Mouse (Mus musculus) embryonic facial prominence, embryonic 15.5 days (tissue): ENCODE measurements around the gene Tcirg1. TPM values are rescaled to one million over a fixed set of nuclear protein-coding genes. Genes with fewer than 3 reads are reported as not detected.

Experiments
- ATAC-seq: fragments of 200-750 bp; cut with Nextera tagmentation; 2 replicates; pipeline ENCODE4 v1.8.0; 2017; ENCODE audit warnings: low read depth, moderate TSS enrichment; ENCODE audit not compliant: insufficient number of reproducible peaks, low FRiP score, low TSS enrichment
- H3K27ac ChIP-seq: fragments of 300-500 bp; sonication (generic); replicated peaks from 2 replicates; pipeline ENCODE4 v1.5.1; 2015; ENCODE audit warnings: mild to moderate bottlenecking, inconsistent platforms
- H3K27me3 ChIP-seq: fragments of 300-500 bp; sonication (generic); 2 replicates; pipeline ENCODE4 v1.6.1; 2015; ENCODE audit warnings: inconsistent platforms
- H3K36me3 ChIP-seq: fragments of 300-500 bp; sonication (generic); 2 replicates; pipeline ENCODE4 v1.6.1; 2015; ENCODE audit warnings: mild to moderate bottlenecking, inconsistent platforms
- H3K4me1 ChIP-seq: fragments of 300-500 bp; sonication (generic); 2 replicates; pipeline ENCODE4 v1.6.1; 2015; ENCODE audit warnings: inconsistent platforms
- H3K4me2 ChIP-seq: fragments of 300-500 bp; sonication (generic); replicated peaks from 2 replicates; pipeline ENCODE4 v1.6.1; 2015; ENCODE audit warnings: mild to moderate bottlenecking, inconsistent platforms
- H3K4me3 ChIP-seq: fragments of 300-500 bp; sonication (generic); replicated peaks from 2 replicates; pipeline ENCODE4 v1.5.1; 2015; ENCODE audit warnings: mild to moderate bottlenecking, inconsistent platforms
- H3K9ac ChIP-seq: fragments of 300-500 bp; sonication (generic); 2 replicates; pipeline ENCODE4 v1.6.1; 2015; ENCODE audit warnings: inconsistent platforms
- H3K9me3 ChIP-seq: fragments of 300-500 bp; sonication (generic); replicated peaks from 2 replicates; pipeline ENCODE4 v1.6.1; 2016; ENCODE audit warnings: inconsistent platforms
- WGBS: fragments of 180-500 bp; shearing (Covaris S2); methylation state at CpG from one replicate; pipeline ENCODE4 v1.1.7; 2015; 5-methylcytosine and 5-hydroxymethylcytosine counted together
- polyA plus RNA-seq: library from polyadenylated mRNA; unstranded; fragments of >200 nt; fragmentation: Nextera tagmentation; extraction: Ambion mirVana; gene quantifications from 2 replicates; pipeline ENCODE4 v1.2.1, GENCODE M21; 2015

Gene Tcirg1
- polyA plus RNA-seq, 1 experiment from 2014 or later: 64.3 TPM

DNA sequence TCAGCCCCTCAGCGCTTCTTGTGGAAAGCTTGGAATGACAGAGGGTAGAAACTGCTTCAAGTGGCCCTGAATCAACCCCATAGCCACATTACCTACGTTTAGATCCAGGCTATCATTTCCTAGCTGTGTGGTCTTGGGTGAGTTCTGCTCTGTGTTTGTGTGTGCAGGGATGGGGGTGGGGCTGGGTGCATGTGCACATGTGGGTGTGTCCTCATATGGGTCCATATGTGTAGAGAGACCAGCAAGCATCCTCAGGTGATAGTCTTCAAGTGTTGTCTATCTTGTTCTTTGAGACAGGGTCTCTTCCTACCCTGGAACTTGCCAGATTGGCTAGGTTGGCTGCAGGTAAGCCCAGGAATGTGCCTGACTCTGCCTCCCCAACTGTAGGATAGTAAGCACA, 57.7 kb downstream of the Tcirg1 start:
- H3K4me2 ChIP-seq: no peak overlapping the region
- no peak overlapping the region for H3K4me3 ChIP-seq
- ATAC-seq: no peak
- H3K36me3 ChIP-seq: no peaks in the 10 kb centered on the region
- no peak overlapping the region for H3K9ac ChIP-seq
- no peaks in the 10 kb centered on the region for H3K27me3 ChIP-seq
- peaks cover 17% of the 10 kb centered on the region for H3K4me1 ChIP-seq
- H3K9me3 ChIP-seq: no peaks in the 10 kb centered on the region
- 80% methylated on average over 2 of the region's 2 CpGs for WGBS
- H3K27ac ChIP-seq: no peak overlapping the region

DNA sequence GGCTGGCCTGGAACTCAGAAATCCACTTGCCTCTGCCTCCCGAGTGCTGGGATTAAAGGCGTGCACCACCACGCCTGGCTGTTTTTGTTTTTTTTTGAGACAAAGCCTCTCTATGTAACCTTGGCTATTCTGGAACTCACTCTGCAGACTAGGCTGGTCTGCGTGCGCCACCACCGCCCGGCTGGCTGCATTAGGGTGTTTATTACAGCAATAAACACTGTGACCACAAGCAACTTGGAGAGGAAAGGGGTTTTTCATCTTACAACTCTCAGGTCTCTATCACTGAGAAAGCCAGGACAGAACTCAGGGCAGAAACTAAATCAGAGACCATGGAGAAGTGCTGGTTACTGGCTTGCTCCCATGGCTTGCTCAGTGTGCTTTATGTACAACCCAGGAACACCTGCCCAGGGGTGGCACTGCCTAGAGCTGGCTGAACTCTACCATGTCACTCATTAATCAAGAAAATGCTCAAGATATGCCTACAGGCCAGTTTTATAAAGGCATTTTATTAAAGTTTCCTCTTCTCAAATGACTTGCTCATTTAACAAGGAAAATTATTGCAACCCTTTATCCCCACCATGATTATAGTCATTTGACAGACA, 58.6 kb downstream of the Tcirg1 start:
- no peaks in the 10 kb centered on the region for H3K36me3 ChIP-seq
- no peak overlapping the region for H3K4me2 ChIP-seq
- H3K4me3 ChIP-seq: no peak overlapping the region
- H3K4me1 ChIP-seq: peaks cover 14% of the 10 kb centered on the region
- no peak overlapping the region for H3K9ac ChIP-seq
- H3K27ac ChIP-seq: no peak overlapping the region
- ATAC-seq: no peak
- H3K9me3 ChIP-seq: no peaks in the 10 kb centered on the region
- WGBS: 74% methylated on average over 7 of the region's 7 CpGs
- no peaks in the 10 kb centered on the region for H3K27me3 ChIP-seq

DNA sequence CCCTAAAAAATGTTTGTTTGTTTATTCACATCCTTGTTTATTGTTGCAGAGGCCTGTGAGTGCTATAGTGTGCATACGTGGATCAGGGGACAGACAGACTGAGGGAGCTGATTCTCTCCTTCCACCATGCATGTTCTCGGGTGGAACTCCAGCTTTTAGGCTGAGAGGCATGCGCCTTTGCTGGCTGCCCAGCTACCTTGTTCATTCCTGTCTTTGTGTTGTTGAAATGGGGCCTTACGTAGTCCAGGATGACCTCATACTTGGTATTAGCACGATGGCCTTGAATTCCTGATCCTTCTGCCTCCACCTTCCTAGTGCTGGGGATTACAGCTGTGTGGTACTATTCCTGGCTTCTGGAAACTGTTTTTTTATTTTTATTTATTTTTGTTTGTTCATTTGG, 59.2 kb downstream of the Tcirg1 start:
- Histone ChIP-seq H3K9me3 (no peaks in the 10 kb centered on the region), H3K4me3 (no peak overlapping the region), H3K27me3 (no peaks in the 10 kb centered on the region), H3K9ac (no peak overlapping the region), H3K27ac (no peak overlapping the region), H3K4me2 (no peak overlapping the region), H3K4me1 (peaks cover 10% of the 10 kb centered on the region), H3K36me3 (no peaks in the 10 kb centered on the region)
- 88% methylated on average over 5 of the region's 5 CpGs for WGBS
- ATAC-seq: no peak

DNA sequence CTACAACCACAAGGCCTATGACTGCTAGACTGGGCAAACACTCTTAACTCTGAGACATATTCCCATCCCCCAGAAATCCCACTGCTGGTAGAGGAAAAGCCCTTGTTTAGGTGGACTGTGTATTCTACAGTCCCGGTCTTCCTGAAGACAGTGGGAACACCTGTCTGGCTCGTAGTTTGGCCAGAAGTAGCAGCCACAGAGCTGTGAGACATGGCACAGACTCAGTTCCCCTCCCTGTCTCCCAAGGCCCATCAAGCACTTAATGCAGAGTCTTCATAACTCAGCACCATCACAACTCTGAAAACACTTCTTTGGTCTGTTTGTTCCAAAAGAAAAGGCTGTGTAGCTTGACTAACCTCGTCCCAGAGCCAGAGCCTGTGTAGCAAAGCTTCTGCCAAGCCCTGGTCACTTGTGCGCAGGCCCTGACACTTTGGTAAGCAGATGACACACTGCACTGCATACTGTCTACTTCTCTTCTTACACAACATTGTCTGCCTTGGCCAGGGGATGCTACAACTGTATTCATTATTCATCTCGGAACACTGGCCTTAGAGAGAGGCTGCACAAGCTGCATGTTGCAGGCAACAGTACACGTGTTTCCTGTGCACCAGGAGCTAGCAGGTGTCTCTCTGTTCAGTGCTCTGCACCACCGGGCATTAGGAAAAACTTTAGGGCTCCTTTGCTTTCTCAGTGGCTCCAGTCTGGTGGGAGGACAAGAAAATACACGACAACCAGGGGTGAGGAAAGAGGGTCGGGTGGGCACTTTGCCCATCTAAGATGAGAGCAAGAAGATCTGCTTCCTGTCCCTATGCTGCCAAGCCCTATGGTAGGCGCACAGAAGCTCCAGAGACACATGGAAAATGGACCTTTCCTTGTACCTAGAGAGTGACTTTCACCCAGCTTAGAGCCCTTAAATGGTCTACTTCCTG, 60.0 kb downstream of the Tcirg1 start:
- Histone ChIP-seq H3K4me2 (no peak overlapping the region), H3K36me3 (no peaks in the 10 kb centered on the region), H3K4me1 (peaks cover 10% of the 10 kb centered on the region), H3K9me3 (no peaks in the 10 kb centered on the region), H3K4me3 (no peak overlapping the region), H3K27me3 (no peaks in the 10 kb centered on the region), H3K27ac (no peak overlapping the region), H3K9ac (no peak overlapping the region)
- no peak for ATAC-seq
- WGBS: 80% methylated on average over 10 of the region's 10 CpGs

Other genes starting within 250 kb of the Tcirg1 start
- 7.7 and 8.6 TPM in 2 replicates for gene Lrp5, start 220.6 kb downstream of the Tcirg1 start, polyA plus RNA-seq
- gene 1810055G02Rik, start 198.8 kb downstream of the Tcirg1 start, polyA plus RNA-seq: 54.4 and 55.9 TPM in 2 replicates
- 24.7 and 29.3 TPM in 2 replicates for gene Kmt5b, start 139.7 kb downstream of the Tcirg1 start, polyA plus RNA-seq
- gene Chka, start 55.4 kb downstream of the Tcirg1 start, polyA plus RNA-seq: 38.2 and 44.3 TPM in 2 replicates
- 255 and 269 TPM in 2 replicates for gene Ndufs8, start 5.6 kb upstream of the Tcirg1 start, polyA plus RNA-seq
- 4.8 and 4.9 TPM in 2 replicates for gene Aldh3b1, start 22.7 kb upstream of the Tcirg1 start, polyA plus RNA-seq
- gene Unc93b1, start 28.1 kb upstream of the Tcirg1 start, polyA plus RNA-seq: 27.7 and 30.0 TPM in 2 replicates
- 2.8 and 3.2 TPM in 2 replicates for gene Aldh3b3, start 51.5 kb upstream of the Tcirg1 start, polyA plus RNA-seq
- gene Aldh3b2, start 65.2 kb upstream of the Tcirg1 start, polyA plus RNA-seq: 22.8 and 25.3 TPM in 2 replicates
- gene Acy3, start 79.4 kb upstream of the Tcirg1 start, polyA plus RNA-seq: 5.5 and 6.0 TPM in 2 replicates
- gene Tbx10, start 85.6 kb upstream of the Tcirg1 start, polyA plus RNA-seq: not detected in 2 replicates
- gene Nudt8, start 93.4 kb upstream of the Tcirg1 start, polyA plus RNA-seq: 31.0 and 35.8 TPM in 2 replicates
- gene Gm49405, start 93.5 kb upstream of the Tcirg1 start, polyA plus RNA-seq: 3.9 and 4.7 TPM in 2 replicates
- gene Doc2g, start 96.2 kb upstream of the Tcirg1 start, polyA plus RNA-seq: 5.4 and 5.6 TPM in 2 replicates
- gene Ndufv1, start 105.7 kb upstream of the Tcirg1 start, polyA plus RNA-seq: 190 and 202 TPM in 2 replicates
- 511 and 558 TPM in 2 replicates for gene Gstp1, start 130.9 kb upstream of the Tcirg1 start, polyA plus RNA-seq
- gene Gstp2, start 138.9 kb upstream of the Tcirg1 start, polyA plus RNA-seq: 3.4 and 3.7 TPM in 2 replicates
- gene Gstp3, start 152.4 kb upstream of the Tcirg1 start, polyA plus RNA-seq: 0.41 and 0.77 TPM in 2 replicates
- not detected in 2 replicates for gene Cabp2, start 174.4 kb upstream of the Tcirg1 start, polyA plus RNA-seq
- 84.6 and 92.8 TPM in 2 replicates for gene Cdk2ap2, start 190.0 kb upstream of the Tcirg1 start, polyA plus RNA-seq
- gene Pitpnm1, start 192.9 kb upstream of the Tcirg1 start, polyA plus RNA-seq: 9.7 and 10.8 TPM in 2 replicates
- gene Aip, start 218.7 kb upstream of the Tcirg1 start, polyA plus RNA-seq: 98.5 and 100 TPM in 2 replicates
- not detected in 2 replicates for gene Gpr152, start 232.7 kb upstream of the Tcirg1 start, polyA plus RNA-seq
- gene Cabp4, start 236.9 kb upstream of the Tcirg1 start, polyA plus RNA-seq: 0.31 and 0.37 TPM in 2 replicates
- gene Coro1b, start 241.5 kb upstream of the Tcirg1 start, polyA plus RNA-seq: 159 and 178 TPM in 2 replicates
- gene Ptprcap, start 246.5 kb upstream of the Tcirg1 start, polyA plus RNA-seq: 4.8 and 6.2 TPM in 2 replicates